ENCODE assay signal across 23 mouse cellular contexts in genomic region chr19:10866351-10866750, GRCm38 (mm10). TPM values are rescaled to one million over a fixed set of nuclear protein-coding genes. Genes with fewer than 3 reads are reported as not detected.
DNase-seq lines count a peak whose midpoint lies in the region; ATAC-seq and TF ChIP-seq lines count a peak whose summit lies in the region.
"Had no signal": no experiment of that assay in that cellular context is flagged by ENCODE, and none has a peak within 500 bp of the region (broad histone marks: within the 10 kb centered on the region; RNA-seq: fewer than 3 reads in every experiment).

No protein-coding gene starts in this region.

- no peak overlapping the region for H3K27ac ChIP-seq in hindbrain, embryonic 13.5 days
- no peak overlapping the region for H3K27ac ChIP-seq in hindbrain, postnatal 0 days
- H3K27ac ChIP-seq: embryonic facial prominence, embryonic 13.5 days; forebrain, embryonic 12.5 days; heart, embryonic 13.5 days; hindbrain, embryonic 12.5 days; intestine, embryonic 15.5 days had no signal

- no peaks in the 10 kb centered on the region for H3K27me3 ChIP-seq in hindbrain, embryonic 13.5 days
- no peaks in the 10 kb centered on the region for H3K27me3 ChIP-seq in hindbrain, postnatal 0 days (ENCODE audit: insufficient read depth, low read length)
- H3K27me3 ChIP-seq: embryonic facial prominence, embryonic 13.5 days; forebrain, embryonic 12.5 days; heart, embryonic 13.5 days; hindbrain, embryonic 12.5 days; intestine, embryonic 15.5 days had no signal

- H3K4me1 ChIP-seq in hindbrain, embryonic 13.5 days (replicated peaks) = peaks cover 34% of the 10 kb centered on the region
- peaks cover 10% of the 10 kb centered on the region for H3K4me1 ChIP-seq in hindbrain, postnatal 0 days (ENCODE audit: insufficient read depth, low read length)

- no peak overlapping the region for H3K9ac ChIP-seq in hindbrain, embryonic 13.5 days
- H3K9ac ChIP-seq in hindbrain, postnatal 0 days (replicated peaks; ENCODE audit: low read length) = no peak overlapping the region
- H3K9ac ChIP-seq: embryonic facial prominence, embryonic 13.5 days; forebrain, embryonic 12.5 days; heart, embryonic 13.5 days; hindbrain, embryonic 12.5 days; intestine, embryonic 15.5 days had no signal

- no peak for ATAC-seq in hindbrain, embryonic 13.5 days (ENCODE audit: low FRiP score)
- no peak for ATAC-seq in hindbrain, postnatal 0 days
- ATAC-seq: activated CD4-positive, CD25-positive, alpha-beta regulatory T cell, adult 4 months; forebrain, embryonic 16.5 days; intestine, embryonic 15.5 days had no signal

- no peak overlapping the region for H3K4me2 ChIP-seq in hindbrain, embryonic 13.5 days
- H3K4me2 ChIP-seq in hindbrain, postnatal 0 days (ENCODE audit: low read depth, low read length) = no peak overlapping the region
- H3K4me2 ChIP-seq: embryonic facial prominence, embryonic 13.5 days; forebrain, embryonic 12.5 days; heart, embryonic 13.5 days; intestine, embryonic 15.5 days had no signal

- no peaks in the 10 kb centered on the region for H3K9me3 ChIP-seq in hindbrain, embryonic 13.5 days
- H3K9me3 ChIP-seq in hindbrain, postnatal 0 days (ENCODE audit: low read length) = no peaks in the 10 kb centered on the region
- H3K9me3 ChIP-seq: embryonic facial prominence, embryonic 13.5 days; forebrain, embryonic 12.5 days; heart, embryonic 13.5 days; hindbrain, embryonic 12.5 days; intestine, embryonic 15.5 days had no signal

- 90% methylated on average over 13 of the region's 13 CpGs for WGBS in hindbrain, embryonic 13.5 days
- 81% methylated on average over 13 of the region's 13 CpGs for WGBS in hindbrain, postnatal 0 days

- H3K36me3 ChIP-seq in hindbrain, embryonic 13.5 days = peaks cover 66% of the 10 kb centered on the region
- peaks cover 52% of the 10 kb centered on the region for H3K36me3 ChIP-seq in hindbrain, postnatal 0 days (ENCODE audit: insufficient read depth, low read length)

- TF ChIP-seq CTCF in hindbrain, postnatal 0 days (IDR thresholded peaks at IDR 0.05; ENCODE audit: low read depth) = no peak

- DNase-seq in hindbrain, postnatal 0 days (ENCODE audit: low spot score) = no peak
- DNase-seq in cerebellum, adult 11-12 months = peak; percentile 76
- peak; percentile 71 for DNase-seq in cerebellum, adult 9-10 months
- DNase-seq in cerebellum, postnatal 25 days = peak; percentile 82 to 88
- no peak for DNase-seq in gastrocnemius, postnatal 4 days (ENCODE audit: low spot score in 2 of 2)
- DNase-seq in right cerebral cortex, postnatal 14 days = no peak
- DNase-seq in T-cell, adult 2 months (ENCODE audit: low spot score) = no peak
- DNase-seq: adrenal gland, postnatal 10 days; gastrocnemius, postnatal 25 days; heart, adult 11 months; heart, postnatal 4 days; kidney, adult 18-20 months had no signal

- 0 out of 2 replicates have a peak overlapping the region, but pooled peaks have one; percentile 4 for H3K4me3 ChIP-seq in hindbrain, embryonic 13.5 days
- H3K4me3 ChIP-seq in hindbrain, postnatal 0 days (ENCODE audit: low read length) = no peak overlapping the region
- H3K4me3 ChIP-seq: embryonic facial prominence, embryonic 13.5 days; forebrain, embryonic 12.5 days; heart, embryonic 13.5 days; hindbrain, embryonic 12.5 days; intestine, embryonic 15.5 days had no signal

RNA-seq across cellular contexts. Expression of gene Tmem132a, which starts 3.4 kb away (rescaled TPM):
- polyA plus RNA-seq in hindbrain, embryonic 13.5 days (2015; fragmentation: Nextera tagmentation; extraction: Ambion mirVana) = 174 and 180 TPM in 2 replicates
- total RNA-seq in hindbrain, postnatal 0 days (2014; rRNA removed) = 358 and 359 TPM in 2 replicates
- 131 and 141 TPM in 2 replicates for polyA plus RNA-seq in hindbrain, postnatal 0 days (2015; fragmentation: Nextera tagmentation; extraction: Ambion mirVana)
- total RNA-seq in gastrocnemius, postnatal 4 days (2021) = 10 to 100 TPM; 47.1 to 56.1 TPM
- total RNA-seq: MEL had no signal

RNA-seq across cellular contexts. Expression of gene Tmem109, which starts 15.4 kb away (rescaled TPM):
- polyA plus RNA-seq in hindbrain, embryonic 13.5 days (2015; fragmentation: Nextera tagmentation; extraction: Ambion mirVana) = 34.2 and 34.3 TPM in 2 replicates
- 25.3 and 27.9 TPM in 2 replicates for total RNA-seq in hindbrain, postnatal 0 days (2014; rRNA removed)
- polyA plus RNA-seq in hindbrain, postnatal 0 days (2015; fragmentation: Nextera tagmentation; extraction: Ambion mirVana) = 35.1 and 37.4 TPM in 2 replicates
- 100 to 1,000 TPM; 191 to 193 TPM for total RNA-seq in gastrocnemius, postnatal 4 days (2021)

RNA-seq across cellular contexts. Expression of gene Slc15a3, which starts 26.8 kb away (rescaled TPM):
- 0.25 and 0.36 TPM in 2 replicates for polyA plus RNA-seq in hindbrain, embryonic 13.5 days (2015; fragmentation: Nextera tagmentation; extraction: Ambion mirVana)
- 1.5 and 1.9 TPM in 2 replicates for total RNA-seq in hindbrain, postnatal 0 days (2014; rRNA removed)
- polyA plus RNA-seq in hindbrain, postnatal 0 days (2015; fragmentation: Nextera tagmentation; extraction: Ambion mirVana) = 0.21 and 0.78 TPM in 2 replicates
- 1 to 10 TPM; 1.5 TPM for total RNA-seq in gastrocnemius, postnatal 4 days (2021)
- total RNA-seq: MEL had no signal

RNA-seq across cellular contexts. Expression of gene Prpf19, which starts 28.7 kb away (rescaled TPM):
- 40.2 and 42.9 TPM in 2 replicates for polyA plus RNA-seq in hindbrain, embryonic 13.5 days (2015; fragmentation: Nextera tagmentation; extraction: Ambion mirVana)
- 351 and 368 TPM in 2 replicates for total RNA-seq in hindbrain, postnatal 0 days (2014; rRNA removed)
- 37.5 and 40.3 TPM in 2 replicates for polyA plus RNA-seq in hindbrain, postnatal 0 days (2015; fragmentation: Nextera tagmentation; extraction: Ambion mirVana)
- total RNA-seq in gastrocnemius, postnatal 4 days (2021) = 100 to 1,000 TPM; 313 to 325 TPM

RNA-seq across cellular contexts. Expression of gene Cd6, which starts 36.5 kb away (rescaled TPM):
- polyA plus RNA-seq in hindbrain, embryonic 13.5 days (2015; fragmentation: Nextera tagmentation; extraction: Ambion mirVana) = not detected in 2 replicates
- total RNA-seq in hindbrain, postnatal 0 days (2014; rRNA removed) = not detected in 2 replicates
- polyA plus RNA-seq in hindbrain, postnatal 0 days (2015; fragmentation: Nextera tagmentation; extraction: Ambion mirVana) = 0.08 TPM in 1 of 2 replicates, not detected in the other
- total RNA-seq in gastrocnemius, postnatal 4 days (2021) = under 1 TPM; 0.21 to 0.32 TPM
- total RNA-seq: gastrocnemius, adult 18-20 months; MEL had no signal
- polyA plus RNA-seq: forebrain, embryonic 12.5 days; forebrain, embryonic 16.5 days; heart, postnatal 0 days; hindbrain, embryonic 12.5 days had no signal

Comparison
In these comparisons a context has a peak if more than half of its experiments do, and no peak if none do; other contexts are left out.
1. DNase-seq: peak in cerebellum, adult 11-12 months (single experiment), cerebellum, adult 9-10 months (single experiment) and cerebellum, postnatal 25 days (2 of 2); none in hindbrain, postnatal 0 days (single experiment), gastrocnemius, postnatal 4 days (0 of 2), right cerebral cortex, postnatal 14 days (single experiment) and T-cell, adult 2 months (single experiment).